Mouse (Mus musculus) brain, embryonic 14.5 days (tissue): ENCODE results near the gene 9530077C05Rik.

Experiments
- CTCF ChIP-seq: fragments of 200-500 bp; IDR thresholded peaks from 2 replicates; pipeline ENCODE4 v1.5.1; 2012; ENCODE audit warnings: inconsistent platforms, mild to moderate bottlenecking, moderate library complexity, borderline replicate concordance; ENCODE audit not compliant: insufficient read depth, insufficient read length; ENCODE audit errors: extremely low read depth
- POLR2A ChIP-seq: fragments of 200-500 bp; IDR thresholded peaks from 2 replicates; pipeline ENCODE4 v1.6.1; 2012; ENCODE audit warnings: mild to moderate bottlenecking, inconsistent platforms, borderline replicate concordance; ENCODE audit not compliant: poor library complexity, insufficient read depth, insufficient read length, severe bottlenecking; ENCODE audit errors: extremely low read depth

DNA sequence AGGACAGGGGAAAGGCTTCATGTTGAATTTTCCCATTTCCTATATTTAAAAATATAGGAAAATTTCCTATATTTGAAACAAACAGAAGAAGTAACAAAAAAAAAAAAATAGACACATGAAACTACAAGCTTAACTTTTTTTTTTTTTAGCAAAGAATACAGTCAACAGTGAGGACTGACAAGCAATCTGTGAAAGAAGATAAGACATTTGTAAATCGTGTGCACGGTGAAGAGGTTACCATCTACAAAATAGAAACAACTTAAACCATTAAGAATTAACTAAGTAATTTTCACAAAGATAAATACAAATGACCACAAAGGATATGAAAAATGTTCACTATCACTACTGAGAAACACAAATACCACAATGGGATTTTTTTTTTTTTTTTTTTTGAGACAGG, 45.1 kb upstream of the 9530077C05Rik start:
- TF ChIP-seq CTCF, result no peak
- no peak for TF ChIP-seq POLR2A
